Mouse (Mus musculus) left cerebral cortex, postnatal 25 days (tissue): Measurements from ENCODE around the gene Vps33b. TPM values are rescaled to one million over a fixed set of nuclear protein-coding genes. Genes with fewer than 3 reads are reported as not detected.

Source experiments
- DNase-seq, 2 experiments: peaks; one replicate each; pipeline ENCODE4 v3.0.0; 2022; ENCODE audit warnings: low spot score in 2 of 2, mixed read lengths in 1 of 2
- intact Hi-C: fragments of 180-260 bp; cut with DNase I; formaldehyde crosslinking; loops from one replicate; pipeline ENCODE4 v1.15.1; 2025
- total RNA-seq, 2 experiments: library from RNA; stranded (reverse); gene quantifications; 2 replicates each; pipeline ENCODE4 v1.2.3; 2021

Vps33b gene
- total RNA-seq, 2 experiments from 2014 or later = 20.2 to 20.6 TPM

GRCm38 (mm10) chr7:80261372-80261990, 8.0 kb upstream of the Vps33b start:
- DNase-seq = peak; percentile 16 to 57
- intact Hi-C loops = loop anchor here (2.0 kb wide), 1 partner anchor 15 kb away; the partner anchor contains the start of gene Ttll13

DNA sequence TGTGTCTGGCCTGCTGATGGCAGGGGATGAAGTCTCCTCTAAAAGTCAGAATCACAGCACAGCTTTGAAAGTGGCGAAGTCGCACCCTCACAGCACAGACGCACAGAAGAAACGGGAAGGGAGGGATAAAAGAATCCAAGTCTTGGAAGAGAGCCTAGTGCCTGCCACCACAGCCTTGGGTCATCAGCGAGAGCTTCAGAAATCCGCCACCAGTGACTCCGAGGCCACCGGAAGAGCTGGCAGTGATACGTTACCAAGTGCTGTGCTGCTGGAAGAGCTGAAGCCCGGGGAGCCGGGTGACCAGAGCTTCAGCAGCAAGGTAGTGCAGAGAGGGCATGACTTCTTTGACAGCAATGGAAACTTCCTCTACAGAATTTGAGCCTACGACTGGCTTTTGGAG, 4.8 kb upstream of the Vps33b start:
- intact Hi-C loops = no loop called here
- DNase-seq = no peak

- intact Hi-C loops = no loop called here
Measured at GRCm38 (mm10) chr7:80267764-80268163, 1.7 kb upstream of the Vps33b start.

GRCm38 (mm10) chr7:80269751-80270255, 354 bp downstream of the Vps33b start:
- intact Hi-C loops = no loop called here
- DNase-seq = no peak

More at GRCm38 (mm10) chr7:80267764-80268163, 1.7 kb upstream of the Vps33b start:
- no peak for DNase-seq

DNA sequence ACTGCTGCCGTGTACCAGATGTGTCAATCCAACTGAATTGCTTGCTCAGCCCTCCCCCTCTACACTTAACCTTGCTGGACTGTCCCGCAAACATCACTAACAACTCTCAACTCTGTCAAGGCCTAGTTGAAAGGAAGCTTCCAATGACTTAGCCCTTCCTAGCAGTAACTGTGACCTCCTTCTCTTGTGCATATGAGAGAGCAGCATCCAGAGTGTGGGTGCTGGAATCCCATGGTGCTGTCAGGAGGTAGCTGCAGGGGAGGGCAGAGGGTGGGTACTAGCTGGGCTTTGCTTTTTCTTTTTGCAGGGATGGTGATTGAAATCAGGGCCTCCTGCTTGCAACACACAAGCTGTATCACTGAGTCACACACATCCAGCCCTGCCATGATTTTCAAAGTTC, 4.0 kb downstream of the Vps33b start:
- DNase-seq = no peak
- intact Hi-C loops = no loop called here

DNA sequence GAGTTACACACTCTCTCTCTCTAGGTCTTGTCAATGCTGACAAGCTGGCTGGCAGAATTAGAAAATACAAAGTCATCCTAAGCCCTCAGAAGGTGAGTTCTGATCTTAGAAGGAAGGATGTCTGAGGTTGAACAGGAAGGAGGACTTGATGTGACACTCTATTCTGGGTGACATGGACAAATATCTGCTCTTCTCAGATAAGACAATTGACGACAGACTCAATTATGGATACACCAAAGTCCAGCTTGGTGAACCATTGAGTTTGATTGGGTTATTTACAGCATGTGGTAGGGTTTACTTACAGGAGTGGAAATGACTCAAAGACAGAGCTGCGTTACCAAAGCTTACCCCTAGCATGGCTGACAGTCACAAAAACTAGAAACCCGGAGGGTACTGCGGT, 6.9 kb downstream of the Vps33b start:
- intact Hi-C loops = no loop called here
- no peak for DNase-seq

GRCm38 (mm10) chr7:80280032-80280431, 10.6 kb downstream of the Vps33b start:
- intact Hi-C loops = no loop called here
- no peak for DNase-seq

GRCm38 (mm10) chr7:80280998-80281397, 11.5 kb downstream of the Vps33b start:
- DNase-seq = no peak

DNA sequence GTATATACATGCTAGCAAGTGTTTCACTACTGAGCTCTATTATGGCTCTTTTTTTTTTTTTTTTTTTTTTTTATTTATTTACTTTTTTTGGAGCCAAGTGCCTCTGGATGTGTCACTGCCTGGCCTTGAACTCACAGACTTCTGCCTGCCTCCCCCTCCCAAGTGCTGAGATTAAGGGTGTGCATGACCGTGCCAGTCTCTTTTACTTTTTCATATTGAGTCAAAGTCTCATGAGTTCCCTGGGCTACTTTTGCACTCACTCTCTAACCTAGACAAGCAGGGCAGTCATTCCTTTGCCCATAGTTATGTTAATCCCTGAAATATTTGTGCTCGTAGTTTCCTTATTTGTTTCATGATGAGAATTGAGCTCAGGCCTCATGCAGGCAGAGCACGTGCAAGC, 12.2 kb downstream of the Vps33b start:
- no peak for DNase-seq
- intact Hi-C loops = no loop called here

More at GRCm38 (mm10) chr7:80280998-80281397, 11.5 kb downstream of the Vps33b start:
- intact Hi-C loops = no loop called here

GRCm38 (mm10) chr7:80283226-80283918, 13.9 kb downstream of the Vps33b start:
- DNase-seq = no peak
- intact Hi-C loops = no loop called here

- intact Hi-C loops = no loop called here
Measured at GRCm38 (mm10) chr7:80284391-80284790, 14.9 kb downstream of the Vps33b start.

DNA sequence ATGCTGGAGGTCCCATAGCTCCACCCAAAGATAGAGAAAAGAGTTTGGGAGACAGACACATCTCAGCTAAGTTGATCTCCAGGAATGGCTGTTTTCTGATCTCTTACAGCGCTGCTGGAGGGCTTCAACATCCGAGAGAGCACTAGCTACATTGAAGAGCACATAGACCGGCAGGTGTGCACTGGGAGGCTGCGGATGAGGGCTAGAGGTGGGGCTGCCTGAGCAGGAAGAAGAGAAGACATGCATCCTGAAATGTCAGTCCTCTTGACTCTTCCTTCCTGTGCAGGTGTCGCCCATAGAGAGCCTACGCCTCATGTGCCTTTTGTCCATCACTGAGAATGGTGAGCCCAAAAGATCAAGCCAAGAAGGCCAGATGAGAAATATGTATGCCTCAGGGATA, 16.3 kb downstream of the Vps33b start:
- intact Hi-C loops = no loop called here
- DNase-seq = no peak

More at GRCm38 (mm10) chr7:80284391-80284790, 14.9 kb downstream of the Vps33b start:
- DNase-seq = no peak

GRCm38 (mm10) chr7:80287736-80288135, 18.3 kb downstream of the Vps33b start:
- intact Hi-C loops = no loop called here
- DNase-seq = no peak

DNA sequence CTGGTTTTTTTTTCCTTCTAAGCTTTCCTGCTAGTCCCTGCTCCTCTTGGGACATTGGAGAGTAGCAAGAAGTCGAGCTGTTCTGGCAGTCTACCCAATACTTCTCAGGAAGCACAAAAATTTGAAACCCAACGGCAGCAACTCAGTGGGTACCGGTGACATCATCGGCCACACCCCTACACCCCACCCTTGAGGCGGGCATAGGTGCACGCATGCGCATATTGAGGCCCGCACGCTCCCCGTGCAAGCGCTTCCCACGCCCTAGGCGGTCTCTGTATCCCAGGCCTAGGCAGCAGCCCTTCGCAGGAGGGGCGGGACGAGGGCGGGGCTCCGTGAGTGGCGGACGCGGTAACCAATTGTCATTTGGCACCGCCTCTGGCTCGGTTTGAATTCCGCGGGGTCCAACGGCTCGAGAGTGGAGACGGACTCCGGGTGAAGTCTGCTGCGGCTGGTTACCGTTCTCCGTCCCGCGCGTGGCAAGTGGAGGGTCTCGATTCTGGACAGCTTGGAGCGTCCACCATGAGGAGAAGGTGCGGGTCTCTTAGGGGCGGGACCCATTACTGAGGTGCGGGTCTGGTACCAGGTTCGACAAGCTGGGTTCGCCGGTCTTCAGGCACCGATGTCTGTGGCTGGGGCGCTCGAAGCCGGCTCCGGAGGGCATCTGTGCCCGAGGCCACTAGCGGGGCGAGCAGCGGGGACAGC, 24.8 kb downstream of the Vps33b start, which contains the start of gene Prc1:
TSS of gene Prc1 (plus strand) at position 389 of the 702 bp plus-strand sequence.
- intact Hi-C loops = no loop called here
- DNase-seq = peak; percentile 97 to 99

GRCm38 (mm10) chr7:80294764-80295648, 25.6 kb downstream of the Vps33b start:
- no peak for DNase-seq
- intact Hi-C loops = no loop called here

DNA sequence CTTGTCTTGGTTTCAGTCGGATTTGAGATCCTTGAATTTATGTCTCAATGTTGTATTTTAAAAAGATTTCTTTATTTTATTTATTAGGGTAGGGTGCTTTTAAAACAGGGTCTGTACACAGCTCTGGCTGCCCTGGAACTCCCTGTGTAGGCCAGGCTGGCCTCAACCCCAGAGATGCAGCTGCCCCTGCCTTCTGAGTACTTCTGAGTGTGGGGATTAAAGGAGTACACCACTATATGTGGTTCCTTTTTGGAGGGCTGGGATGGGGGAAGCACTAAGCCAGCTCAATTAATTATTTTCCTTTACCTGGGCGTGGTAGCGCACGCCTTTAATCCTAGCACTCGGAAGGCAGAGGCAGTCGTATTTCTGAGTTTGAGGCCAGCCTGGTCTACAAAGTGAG, 27.0 kb downstream of the Vps33b start:
- DNase-seq = no peak
- intact Hi-C loops = no loop called here

- intact Hi-C loops = no loop called here
- no peak for DNase-seq
Measured at GRCm38 (mm10) chr7:80297041-80297440, 27.6 kb downstream of the Vps33b start.

DNA sequence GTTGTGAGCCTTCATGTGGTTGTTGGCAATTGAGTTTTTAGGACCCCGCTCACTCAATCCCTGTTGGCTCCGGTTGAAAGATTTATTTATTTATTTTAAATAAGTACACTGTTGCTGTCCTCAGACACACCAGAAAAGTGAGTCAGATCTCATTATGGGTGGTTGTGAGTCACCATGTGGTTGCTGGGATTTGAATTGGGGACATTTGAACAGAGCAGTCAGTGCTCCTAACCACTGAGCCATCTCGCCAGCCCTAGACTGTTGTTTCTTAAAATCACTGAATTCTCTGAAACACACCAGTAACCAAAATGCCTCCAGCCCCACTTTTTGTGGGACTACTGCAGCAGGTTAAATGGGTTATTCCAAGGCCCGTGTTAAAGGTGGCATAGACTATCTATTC, 29.3 kb downstream of the Vps33b start:
- no peak for DNase-seq
- intact Hi-C loops = no loop called here

DNA sequence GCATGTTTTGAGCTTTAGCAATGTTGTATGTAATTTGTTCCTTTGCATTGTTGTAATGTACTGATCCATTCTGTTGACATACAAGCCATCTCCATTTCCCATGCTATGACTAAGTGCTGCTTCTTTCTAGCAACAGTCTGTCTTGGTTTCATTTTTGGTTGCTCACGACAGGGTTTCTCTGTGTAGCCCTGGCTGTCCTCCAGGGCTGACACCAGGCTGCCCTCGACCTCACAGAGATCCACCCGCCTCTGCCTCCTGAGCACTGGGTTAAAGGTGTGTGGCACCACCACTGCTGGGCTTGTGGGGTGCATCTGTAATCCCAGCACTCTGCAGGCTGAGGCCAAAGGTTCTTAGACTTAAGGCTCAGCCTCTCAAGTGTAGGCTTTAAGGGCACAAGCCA, 30.1 kb downstream of the Vps33b start:
- intact Hi-C loops = no loop called here
- no peak for DNase-seq
